Mouse (Mus musculus) erythroblast, embryonic 14.5 days (primary cell): Measurements from ENCODE around the gene Acp6.

Source experiments
- GATA1 ChIP-seq: IDR thresholded peaks from 2 replicates; pipeline ENCODE4 v1.6.1; 2012; ENCODE audit warnings: low read length, inconsistent platforms, mixed read lengths
- TAL1 ChIP-seq: IDR thresholded peaks from 3 replicates; pipeline ENCODE4 v1.6.1; 2012; ENCODE audit warnings: low read length, inconsistent platforms, mixed read lengths

- TF ChIP-seq TAL1, result no peak
- TF ChIP-seq GATA1, result no peak
Measured at GRCm38 (mm10) chr3:97203880-97204279, 45.3 kb downstream of the Acp6 start.
